Mouse (Mus musculus): Measurements from ENCODE around the gene Mgll. TPM values are rescaled to one million over a fixed set of nuclear protein-coding genes. Genes with fewer than 3 reads are reported as not detected.

Gene Mgll
- total RNA-seq, 2 experiments from 2014 or later = 178 to 182 TPM

GRCm38 (mm10) chr6:88838613-88839012 is 114.4 kb downstream of the Mgll start:
- no peak overlapping the region for H3K4me3 ChIP-seq
- H3K27ac ChIP-seq = no peak overlapping the region
- DNase-seq (ENCODE audit: low spot score in 2 of 2) = no peak
- TF ChIP-seq CTCF (conservative IDR thresholded peaks at IDR 0.05) = no peak

- H3K27ac ChIP-seq = no peak overlapping the region
- TF ChIP-seq CTCF (conservative IDR thresholded peaks at IDR 0.05) = no peak
- no peak for DNase-seq (ENCODE audit: low spot score in 2 of 2)
- H3K4me3 ChIP-seq = no peak overlapping the region
These were observed 115.1 kb downstream of the Mgll start for GRCm38 (mm10) chr6:88839135-88839970.

- no peak overlapping the region for H3K4me3 ChIP-seq
- DNase-seq (ENCODE audit: low spot score in 2 of 2) = no peak
- no peak for TF ChIP-seq CTCF (conservative IDR thresholded peaks at IDR 0.05)
- no peak overlapping the region for H3K27ac ChIP-seq
These were observed 116.0 kb downstream of the Mgll start for GRCm38 (mm10) chr6:88840211-88840610.

- no peak for DNase-seq (ENCODE audit: low spot score in 2 of 2)
- TF ChIP-seq CTCF (conservative IDR thresholded peaks at IDR 0.05) = no peak
- H3K4me3 ChIP-seq = peak overlapping the region; percentile 96
- peak overlapping the region; percentile 97 for H3K27ac ChIP-seq
These were observed 116.7 kb downstream of the Mgll start for GRCm38 (mm10) chr6:88840791-88841513.

GRCm38 (mm10) chr6:88841514-88841780 is 117.2 kb downstream of the Mgll start:
- no peak for TF ChIP-seq CTCF (conservative IDR thresholded peaks at IDR 0.05)

GRCm38 (mm10) chr6:88841781-88842689 is 117.8 kb downstream of the Mgll start, which contains the start of gene Abtb1:
TSS of gene Abtb1 (minus strand) at chr6:88841984.
- TF ChIP-seq CTCF (conservative IDR thresholded peaks at IDR 0.05) = peak; percentile 78
- Histone ChIP-seq H3K27ac (peak within 1 kb of the TSS; percentile 97), H3K4me3 (peak within 1 kb of the TSS; percentile 96)
- peak; percentile 99 for DNase-seq (ENCODE audit: low spot score in 2 of 2)

More at GRCm38 (mm10) chr6:88841514-88841780, 117.2 kb downstream of the Mgll start:
- DNase-seq (ENCODE audit: low spot score in 2 of 2) = no peak
- Histone ChIP-seq H3K27ac (peak overlapping the region; percentile 97), H3K4me3 (peak overlapping the region; percentile 96)

- Histone ChIP-seq H3K27ac (peak overlapping the region; percentile 97), H3K4me3 (peak overlapping the region; percentile 96)
- DNase-seq (ENCODE audit: low spot score in 2 of 2) = peak in 1 of 2 experiments; percentile 42
- no peak; the same call in 1 of the 2 replicates for TF ChIP-seq CTCF (conservative IDR thresholded peaks at IDR 0.05)
These were observed 118.5 kb downstream of the Mgll start for GRCm38 (mm10) chr6:88842731-88843151.

GRCm38 (mm10) chr6:88843241-88843640 is 119.0 kb downstream of the Mgll start:
- TF ChIP-seq CTCF (conservative IDR thresholded peaks at IDR 0.05) = 0 out of 2 replicates have a peak, but pooled peaks have one; percentile 5
- peak overlapping the region; percentile 97 for H3K27ac ChIP-seq

GRCm38 (mm10) chr6:88843781-88844725 is 119.8 kb downstream of the Mgll start:
- no peak overlapping the region for H3K27ac ChIP-seq
- no peak overlapping the region for H3K4me3 ChIP-seq
- TF ChIP-seq CTCF (conservative IDR thresholded peaks at IDR 0.05) = no peak
- DNase-seq (ENCODE audit: low spot score in 2 of 2) = no peak

More at GRCm38 (mm10) chr6:88843241-88843640, 119.0 kb downstream of the Mgll start:
- peak overlapping the region; percentile 96 for H3K4me3 ChIP-seq
- DNase-seq (ENCODE audit: low spot score in 2 of 2) = no peak

GRCm38 (mm10) chr6:88844901-88845565 is 120.8 kb downstream of the Mgll start:
- Histone ChIP-seq H3K27ac (no peak overlapping the region), H3K4me3 (no peak overlapping the region)
- no peak for TF ChIP-seq CTCF (conservative IDR thresholded peaks at IDR 0.05)
- DNase-seq (ENCODE audit: low spot score in 2 of 2) = no peak

- Histone ChIP-seq H3K4me3 (no peak overlapping the region), H3K27ac (no peak overlapping the region)
- TF ChIP-seq CTCF (conservative IDR thresholded peaks at IDR 0.05) = no peak
- DNase-seq (ENCODE audit: low spot score in 2 of 2) = no peak
These were observed 123.4 kb downstream of the Mgll start for GRCm38 (mm10) chr6:88847571-88847970.
